Mouse (Mus musculus): ENCODE measurements around the gene Msh5. TPM values are rescaled to one million over a fixed set of nuclear protein-coding genes. Genes with fewer than 3 reads are reported as not detected.

The Msh5 gene
- polyA plus RNA-seq (2015; fragmentation: Nextera tagmentation; extraction: Ambion mirVana) = 1.6 and 2.0 TPM in 2 replicates

DNA sequence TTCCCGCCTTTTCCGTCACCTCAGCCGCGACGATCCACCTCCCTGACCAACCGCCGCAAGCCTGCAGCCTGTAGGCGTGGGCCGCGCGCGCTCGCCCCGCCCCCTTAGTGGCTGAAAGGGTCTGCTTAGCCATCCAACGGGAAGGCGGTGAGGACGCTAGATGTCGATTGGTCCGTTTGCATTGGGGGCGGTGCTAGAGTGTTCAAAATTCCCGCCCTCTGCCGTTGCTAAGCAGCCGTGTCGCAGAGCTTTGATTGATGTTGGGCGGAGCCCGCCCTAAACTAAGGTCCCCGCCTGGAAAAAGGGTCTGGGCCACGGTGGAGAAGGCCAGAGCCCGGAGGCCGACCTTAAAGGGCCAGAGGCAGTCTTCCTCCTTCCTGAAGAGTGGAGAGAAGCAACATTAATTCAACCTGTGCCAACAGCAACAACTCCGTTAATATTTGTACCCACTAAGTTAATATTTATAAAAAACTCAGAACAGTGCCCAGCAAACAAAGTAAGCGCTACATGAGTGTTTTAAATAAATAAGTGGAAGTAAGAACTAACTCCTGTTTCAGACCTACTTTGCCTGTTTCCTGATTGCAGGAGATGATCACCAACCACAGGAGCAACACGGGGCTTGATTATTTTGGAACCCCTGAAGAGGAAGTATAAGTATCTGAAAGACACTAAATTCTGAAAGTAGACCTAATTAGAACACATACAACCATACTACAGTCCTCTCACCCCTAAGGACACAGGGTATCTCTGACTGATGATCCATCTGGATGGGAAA, at the start of gene Msh5:
Gene Msh5, minus strand, starts transcription at position 65 of the 775 bp plus-strand sequence.

DNA sequence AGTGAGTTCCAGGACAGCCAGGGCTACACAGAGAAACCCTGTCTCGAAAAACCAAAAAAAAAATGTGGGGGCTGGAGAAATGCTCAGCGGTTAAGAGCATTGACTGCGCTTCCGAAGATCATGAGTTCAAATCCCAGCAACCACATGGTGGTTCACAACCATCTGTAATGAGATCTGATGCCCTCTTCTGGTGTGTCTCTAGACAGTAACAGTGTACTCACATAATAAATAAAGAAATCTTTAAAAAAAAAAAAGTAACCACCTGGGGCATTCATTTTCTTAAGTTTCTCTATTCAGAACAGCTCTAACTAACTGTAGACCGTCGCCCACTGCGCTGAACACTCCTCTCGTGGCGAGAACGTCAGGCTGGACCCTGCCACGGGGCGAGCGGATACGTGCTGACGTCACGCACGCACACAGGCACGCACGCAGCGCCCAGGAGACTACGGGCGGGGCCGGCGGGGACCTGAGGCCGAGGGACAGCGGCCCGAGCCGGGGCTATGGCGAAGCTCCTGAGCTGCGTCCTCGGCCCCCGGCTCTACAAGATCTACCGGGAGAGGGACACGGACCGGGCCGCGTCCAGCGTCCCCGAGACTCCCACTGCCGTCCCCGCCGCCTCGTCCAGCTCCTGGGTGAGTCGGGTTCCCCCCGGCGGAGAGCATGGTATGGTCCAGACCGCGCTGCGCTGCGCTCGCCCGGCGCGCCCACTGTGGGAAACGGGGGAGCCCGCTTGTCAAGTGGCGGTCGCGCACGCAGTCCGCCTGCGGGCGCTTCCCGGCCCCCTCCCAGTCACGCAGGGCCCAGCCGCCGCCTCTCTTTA, 42.5 kb upstream of the Msh5 start, which contains the start of gene Abhd16a:
Gene Abhd16a, plus strand, starts transcription at position 439 of the 820 bp plus-strand sequence.

DNA sequence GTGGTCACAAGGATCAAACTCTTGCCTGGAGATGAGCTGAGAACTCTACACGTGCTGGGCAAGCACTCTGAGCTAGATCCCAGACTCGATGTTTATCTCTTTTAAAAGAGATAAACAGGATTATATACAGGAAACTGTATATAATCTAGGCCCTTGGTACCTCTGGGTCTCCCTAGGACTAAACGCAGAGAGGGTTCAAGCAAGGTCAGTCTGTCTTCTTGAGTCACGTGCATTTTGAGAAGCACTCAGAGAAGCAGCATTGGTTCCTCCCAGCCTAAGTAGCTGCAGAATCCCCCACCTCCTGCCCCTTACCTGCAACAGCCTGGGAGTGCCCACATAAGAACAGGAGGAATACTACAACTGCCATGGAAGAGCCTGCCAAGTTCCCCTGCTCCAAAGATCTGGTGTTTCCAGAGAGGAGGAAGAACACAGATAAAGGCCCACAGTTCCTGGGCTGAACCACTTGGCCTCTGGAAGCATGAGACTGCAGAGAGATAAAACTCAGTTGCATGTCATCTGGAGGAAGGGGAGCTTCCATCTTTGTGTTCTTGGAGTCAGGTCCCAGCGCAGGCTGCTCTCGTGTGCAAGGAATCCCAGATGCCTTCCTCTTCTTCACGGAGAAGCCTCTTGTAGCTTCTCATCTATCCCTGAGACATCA, 38.8 kb upstream of the Msh5 start, which contains the start of gene Ly6g6f:
Gene Ly6g6f, minus strand, starts transcription at position 403 of the 658 bp plus-strand sequence.

DNA sequence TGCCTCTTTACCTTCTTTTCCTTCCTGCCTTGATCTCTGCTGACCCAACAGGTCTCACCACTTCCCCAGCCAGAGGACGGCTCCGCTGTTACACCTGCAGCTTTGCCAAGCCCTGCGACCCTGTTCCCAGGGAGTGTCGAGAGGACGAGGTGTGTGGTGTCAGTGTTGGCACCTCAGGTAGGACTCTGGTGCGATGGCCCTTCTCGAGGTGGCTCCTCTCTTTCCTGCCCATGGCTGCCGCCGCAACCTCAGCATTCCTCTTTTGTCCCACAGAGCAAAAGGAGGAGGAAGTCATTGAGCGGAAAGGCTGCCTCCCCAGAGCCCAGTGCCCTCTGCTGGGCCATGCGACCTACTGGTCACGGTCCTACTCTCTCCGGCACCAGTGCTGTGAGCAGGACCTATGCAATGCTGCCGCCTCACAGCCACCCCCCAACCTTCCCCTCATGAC, 31.3 kb upstream of the Msh5 start, which contains the start of gene Ly6g6d:
Gene Ly6g6d, minus strand, starts transcription at position 280 of the 448 bp plus-strand sequence.

DNA sequence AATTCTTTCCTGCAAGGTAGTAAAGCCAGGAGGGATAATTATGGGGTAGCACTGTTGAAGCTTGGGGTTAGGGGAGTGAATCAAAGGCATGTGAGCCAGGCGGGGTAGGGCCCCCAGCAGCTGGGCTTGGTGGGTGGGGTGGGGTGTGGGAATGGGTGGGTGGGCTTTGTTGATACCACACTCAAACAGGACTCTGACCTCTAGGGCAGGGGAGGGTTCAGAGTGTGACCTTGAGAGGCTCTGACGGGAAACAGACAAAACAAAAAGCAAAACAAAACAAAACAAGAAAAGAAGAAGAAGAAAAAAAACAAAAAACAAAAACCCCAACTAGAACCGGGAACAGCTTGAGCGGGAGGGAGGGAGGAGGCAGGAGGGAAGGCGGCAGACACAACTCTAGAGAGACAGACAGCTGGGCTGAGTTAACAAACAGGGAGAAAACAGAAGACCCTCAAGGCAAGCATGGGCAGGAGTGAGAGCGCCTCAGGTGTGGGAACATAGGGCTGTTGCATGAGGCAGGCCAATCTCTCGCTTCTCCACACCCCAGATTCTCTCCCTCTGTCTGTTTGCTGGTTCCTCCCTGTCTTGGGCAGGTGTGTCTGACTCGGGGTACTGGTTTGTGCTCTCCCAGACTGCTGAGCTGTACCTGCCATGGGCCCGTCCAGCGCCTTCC, 30.1 kb upstream of the Msh5 start, which contains the start of gene Ly6g6e:
Gene Ly6g6e, plus strand, starts transcription at position 396 of the 670 bp plus-strand sequence.

DNA sequence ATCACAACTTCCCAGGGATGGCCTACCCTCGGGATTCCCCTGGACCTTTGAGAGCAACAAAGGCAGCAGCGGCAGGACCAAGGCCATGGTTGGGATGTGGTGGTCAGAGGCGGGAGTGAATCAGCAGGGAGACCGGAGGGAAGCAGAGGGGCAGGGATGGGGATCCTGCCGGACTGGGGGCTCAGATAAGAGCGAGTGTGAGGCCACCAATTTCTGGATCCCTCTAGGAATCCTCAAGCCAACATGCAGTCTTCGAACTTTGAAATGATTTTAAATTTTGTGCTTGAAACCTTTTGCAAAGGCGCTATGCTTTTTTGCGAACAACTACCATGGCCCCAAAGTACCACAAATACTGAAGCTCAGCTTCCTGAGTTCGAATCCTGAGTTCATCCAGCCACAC, 19.5 kb upstream of the Msh5 start, which contains the start of gene Mpig6b:
Gene Mpig6b, minus strand, starts transcription at position 101 of the 400 bp plus-strand sequence.

DNA sequence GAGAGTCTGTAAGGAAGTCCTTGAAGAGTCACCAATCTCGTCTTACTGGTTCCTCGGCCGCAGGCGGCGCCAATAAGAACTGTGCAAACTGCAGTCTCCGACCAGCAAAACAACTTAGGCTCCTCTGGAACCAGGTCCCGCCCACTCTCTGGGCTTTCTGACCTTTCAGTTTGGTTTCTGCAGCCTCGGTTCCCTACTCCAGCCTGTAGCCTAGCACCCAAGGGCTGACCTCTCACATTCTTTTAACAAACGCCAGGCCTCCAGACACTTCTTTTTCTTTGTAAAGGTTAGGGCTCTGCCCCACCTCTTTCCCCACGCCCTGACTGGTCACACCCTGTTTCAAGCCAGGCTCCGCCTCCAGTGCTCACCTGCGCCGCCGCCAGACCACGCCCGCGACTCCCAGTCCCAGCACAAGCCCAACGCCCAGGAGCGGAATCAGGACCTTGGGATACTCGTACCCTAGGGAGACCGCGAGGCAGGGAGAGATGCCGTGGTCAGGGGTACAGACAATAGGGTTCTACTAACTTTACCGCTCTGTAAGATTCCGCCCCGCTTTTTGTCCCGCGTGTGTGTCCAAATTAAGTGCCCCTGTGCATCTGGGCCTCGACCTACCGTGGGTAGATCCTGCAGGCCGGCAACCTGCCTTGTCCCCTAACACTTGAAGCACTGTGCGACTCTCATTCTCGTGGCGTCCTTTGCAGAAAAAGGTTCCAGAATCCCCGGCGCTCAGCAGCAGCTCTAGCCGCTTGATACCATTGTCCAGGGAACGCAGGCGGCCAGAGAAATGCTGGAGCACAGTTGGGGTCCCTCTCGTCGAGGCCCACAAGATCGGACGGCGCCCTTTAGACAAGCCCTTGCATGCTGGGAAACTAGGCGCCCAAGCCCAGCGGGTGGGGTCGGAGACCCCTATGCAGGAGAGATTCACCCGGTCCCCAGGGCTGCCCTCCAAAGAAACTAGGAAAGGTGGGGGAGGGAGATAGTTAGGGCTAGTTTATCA, 18.7 kb upstream of the Msh5 start, which contains the start of gene Ly6g6c:
Gene Ly6g6c, plus strand, starts transcription at position 438 of the 997 bp plus-strand sequence.

DNA sequence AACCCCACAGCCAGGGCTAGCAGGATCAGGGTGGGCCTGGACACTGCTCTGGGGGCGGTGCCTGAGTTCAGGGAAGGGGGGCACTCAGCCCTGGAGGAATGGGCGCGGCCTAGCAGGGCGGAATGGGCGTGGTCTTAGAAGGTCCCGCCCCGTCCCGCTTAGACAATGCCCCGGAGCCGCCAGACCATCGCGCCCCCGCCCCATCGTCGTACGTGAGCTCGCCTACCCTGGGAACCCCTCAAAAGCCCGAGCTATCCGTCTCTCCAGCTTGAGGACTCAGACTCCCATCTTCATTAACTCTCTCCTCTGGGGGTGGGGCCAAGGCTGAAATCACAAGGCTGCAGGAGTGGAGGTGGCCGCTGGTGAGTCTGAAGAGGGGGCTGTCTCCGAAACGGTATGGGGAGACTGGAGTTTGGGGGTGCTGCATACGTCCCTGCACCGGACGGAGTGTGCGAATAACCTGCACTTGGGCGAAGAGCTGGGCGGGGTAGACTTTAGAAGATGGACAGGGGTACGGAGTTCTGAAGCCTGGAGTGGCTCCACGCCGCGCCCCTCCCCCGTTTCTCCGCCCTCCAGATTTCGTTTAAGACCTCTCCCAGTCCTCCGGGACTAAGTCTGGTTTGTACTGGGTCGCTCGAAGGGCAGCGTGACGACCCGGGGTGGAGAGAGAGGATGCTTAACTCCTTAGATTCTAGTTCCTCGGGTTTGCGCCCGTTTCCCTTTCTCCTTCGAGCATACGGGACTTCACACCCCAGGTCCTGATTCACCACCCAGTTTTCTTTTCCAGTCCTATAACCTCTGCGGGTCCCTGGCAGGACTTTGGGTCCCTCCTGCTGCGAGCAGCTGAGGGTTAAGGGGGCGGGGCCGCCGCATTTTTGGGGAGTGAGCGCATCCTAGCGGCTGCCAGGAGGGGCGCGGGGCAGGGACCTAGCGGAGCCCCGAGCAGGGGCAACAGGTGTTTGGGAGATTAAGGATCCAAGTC, 12.7 kb upstream of the Msh5 start, which contains the start of gene Ddah2:
Gene Ddah2, plus strand, starts transcription at position 125 of the 982 bp plus-strand sequence.

DNA sequence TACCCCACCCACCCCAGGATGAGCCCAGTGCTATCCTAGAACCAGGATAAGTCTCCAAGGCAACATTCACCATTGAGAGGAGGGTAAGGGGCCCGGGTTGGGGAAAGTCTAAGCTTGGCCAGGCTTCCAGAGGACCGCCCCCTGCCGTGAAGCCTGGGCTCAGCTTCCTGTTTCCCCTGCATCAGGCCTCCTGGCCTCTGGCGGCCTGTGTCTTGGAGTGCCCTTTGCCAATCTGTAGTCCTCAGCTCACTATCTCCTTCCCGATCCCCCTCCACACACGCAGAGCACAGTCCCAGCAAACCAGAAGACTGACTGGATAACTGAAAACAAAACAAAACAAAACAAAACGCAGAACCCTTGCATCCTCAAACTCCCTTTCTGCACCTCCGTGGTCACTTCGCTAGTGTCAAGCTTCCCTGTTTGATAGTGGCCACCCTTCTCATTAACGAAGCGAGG, 3.0 kb upstream of the Msh5 start, which contains the start of gene Clic1:
Gene Clic1, plus strand, starts transcription at position 406 of the 456 bp plus-strand sequence.

DNA sequence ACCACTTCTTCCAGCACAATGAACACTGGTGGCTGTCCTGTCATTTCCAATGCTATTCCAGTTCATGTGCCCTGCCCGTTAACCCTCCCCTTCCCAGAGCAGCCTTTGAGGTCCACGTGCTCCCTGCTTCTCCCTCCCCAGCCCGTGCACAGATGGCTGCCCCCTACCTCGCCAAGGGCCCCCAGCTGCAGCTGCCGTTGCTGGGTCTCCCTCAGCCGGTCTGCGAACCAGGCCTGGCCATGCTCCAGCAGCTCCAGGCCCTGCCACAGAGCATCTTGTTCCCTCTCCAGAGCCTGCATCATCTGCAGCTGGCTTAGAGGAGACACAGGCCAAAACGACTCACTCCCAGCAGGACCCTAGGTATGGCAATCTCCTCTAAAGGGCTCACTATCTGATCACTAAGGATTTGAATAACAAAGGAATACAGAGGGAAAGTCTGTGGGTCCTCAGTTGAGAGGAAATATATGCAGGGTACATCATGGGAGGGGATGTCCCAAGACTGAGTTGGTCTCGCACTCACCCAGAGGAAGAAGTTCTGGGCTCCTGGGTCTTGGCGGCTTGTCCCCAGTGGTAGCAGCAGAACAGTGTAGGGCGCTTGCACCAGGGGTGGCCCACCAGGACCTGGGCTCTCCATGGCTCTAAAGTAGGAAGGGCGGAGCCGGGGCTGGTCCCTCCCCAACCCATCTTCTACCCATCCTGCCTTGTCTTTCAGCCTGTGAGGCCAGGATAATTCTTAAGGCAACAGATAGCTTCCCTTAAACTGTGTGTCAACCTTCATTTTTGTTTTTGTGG, 19.1 kb downstream of the Msh5 start, which contains the start of gene Sapcd1:
Gene Sapcd1, minus strand, starts transcription at position 740 of the 792 bp plus-strand sequence.

DNA sequence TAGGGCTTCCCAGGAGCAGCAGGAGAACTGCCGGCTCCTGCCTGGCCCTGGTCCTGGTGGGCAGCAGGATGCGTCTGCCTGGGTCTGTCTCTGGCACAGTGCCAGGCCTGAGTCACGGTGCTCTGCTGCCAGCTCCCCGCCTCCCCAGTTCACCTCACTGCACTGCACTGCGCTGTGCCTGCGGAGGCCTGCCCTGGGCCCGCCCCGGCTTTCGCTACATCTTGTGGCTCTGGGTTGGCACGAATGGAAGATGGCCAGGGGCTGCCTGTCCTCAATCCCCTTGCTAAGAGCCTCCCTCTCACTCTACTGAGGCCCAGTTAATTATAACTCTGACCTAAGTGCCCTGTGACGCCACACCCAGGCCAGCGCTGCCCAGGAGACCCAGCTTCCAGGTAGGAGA, 30.2 kb downstream of the Msh5 start, which contains the start of gene Vwa7:
Gene Vwa7, plus strand, starts transcription at position 204 of the 400 bp plus-strand sequence.

DNA sequence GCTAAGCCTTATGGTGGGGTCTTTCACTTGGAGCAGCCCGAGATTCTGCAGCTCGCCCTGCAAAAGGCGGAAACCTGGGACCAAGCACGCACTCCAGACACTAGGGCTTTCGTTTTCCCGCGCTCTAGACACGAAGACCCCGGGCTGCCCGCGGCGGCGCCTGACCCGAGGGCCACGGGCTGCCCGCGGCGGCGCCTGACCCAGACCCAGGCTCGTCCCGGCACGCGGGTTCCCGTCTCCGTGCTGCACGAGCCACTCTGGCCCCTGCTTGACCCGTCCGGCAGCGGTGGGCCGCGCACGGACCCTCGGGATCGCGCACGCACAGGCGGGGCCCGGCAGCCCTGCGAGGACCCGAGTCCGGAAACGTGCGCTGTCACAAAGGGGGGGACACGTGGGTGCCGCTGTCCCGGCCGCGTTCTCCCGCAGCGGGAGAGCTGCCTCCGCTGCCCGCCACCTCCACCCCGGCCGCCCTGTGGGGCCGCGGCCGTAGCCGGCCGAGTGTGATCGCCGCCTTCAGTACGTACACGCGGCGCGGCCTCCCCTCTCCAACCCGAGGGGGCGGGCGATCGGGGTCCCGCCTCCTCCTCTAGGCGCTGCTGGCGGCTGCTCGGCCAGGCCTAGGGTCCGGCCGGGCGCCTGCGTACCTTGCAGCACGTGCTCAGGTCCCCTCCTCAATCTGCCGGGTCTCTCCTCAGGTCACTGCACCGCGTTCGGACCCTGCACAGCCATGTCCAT, 45.7 kb downstream of the Msh5 start, which contains the start of gene Vars:
Gene Vars, plus strand, starts transcription at position 271 of the 735 bp plus-strand sequence.

DNA sequence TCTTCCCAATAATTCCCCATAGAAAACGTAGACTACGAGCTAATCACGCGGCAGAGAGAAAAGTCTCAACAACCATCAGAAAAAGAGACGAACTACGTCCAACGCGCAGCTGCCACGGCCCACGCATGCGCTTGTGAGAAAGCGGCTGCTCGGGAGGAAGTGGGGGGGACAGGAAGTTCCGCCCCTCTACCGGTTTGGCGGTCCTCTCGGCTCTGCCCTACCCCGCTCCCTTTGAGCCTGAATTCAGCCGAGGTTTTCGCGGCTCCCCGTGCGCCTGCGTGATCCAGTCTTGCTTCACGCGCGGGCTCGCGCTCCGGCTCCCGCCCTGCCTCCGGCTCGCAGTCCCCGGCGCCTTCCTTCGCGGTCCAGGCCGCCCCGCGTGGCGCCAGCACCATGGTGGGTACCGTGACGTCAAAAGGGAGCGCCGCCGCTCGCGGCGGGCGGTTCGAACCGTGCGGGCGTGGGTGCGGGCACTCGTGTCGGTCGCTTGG, 64.8 kb downstream of the Msh5 start, which contains the start of gene Lsm2:
Gene Lsm2, plus strand, starts transcription at position 173 of the 491 bp plus-strand sequence.

